Mouse (Mus musculus) bone marrow, adult 2 months (tissue): ENCODE data around the gene Spef1. TPM values are rescaled to one million over a fixed set of nuclear protein-coding genes. Genes with fewer than 3 reads are reported as not detected.
A peak's percentile ranks its signal among the peaks of the same experiment; 100 is the strongest.

Experiments
- H3K27ac ChIP-seq: fragments of 200-500 bp; 2 replicates; pipeline ENCODE4 v1.5.1; 2012; ENCODE audit warnings: low read depth, mild to moderate bottlenecking, control low read depth, inconsistent platforms, low read length; ENCODE audit not compliant: control insufficient read depth, poor library complexity, insufficient read depth
- H3K4me1 ChIP-seq: fragments of 200-500 bp; 2 replicates; pipeline ENCODE4 v1.6.1; 2011; ENCODE audit warnings: low read length; ENCODE audit not compliant: control insufficient read depth, insufficient read depth
- H3K4me3 ChIP-seq: fragments of 200-500 bp; replicated peaks from 2 replicates; pipeline ENCODE3; 2011; ENCODE audit warnings: mild to moderate bottlenecking, low read depth, low read length, control low read depth; ENCODE audit not compliant: control insufficient read depth
- CTCF ChIP-seq: fragments of 200-500 bp; IDR thresholded peaks from 2 replicates; pipeline ENCODE4 v1.5.1; 2011; ENCODE audit warnings: low read length, control low read depth; ENCODE audit not compliant: control insufficient read depth, insufficient read depth
- POLR2A ChIP-seq: fragments of 200-500 bp; IDR thresholded peaks from 2 replicates; pipeline ENCODE4 v1.6.1; 2011; ENCODE audit warnings: low read depth, mild to moderate bottlenecking, control low read depth, low read length, borderline replicate concordance; ENCODE audit not compliant: control insufficient read depth
- WGBS: fragments of 180-500 bp; shearing (Covaris S2); methylation state at CpG from one replicate; pipeline ENCODE4 v1.1.7; 2018; 5-methylcytosine and 5-hydroxymethylcytosine counted together
- polyA plus RNA-seq: library from polyadenylated mRNA; stranded (reverse); fragments of >200 nt; gene quantifications from 2 replicates; pipeline ENCODE4 v1.2.4, GENCODE M21; 2011; ENCODE audit warnings: low replicate concordance; ENCODE audit not compliant: missing spikeins, insufficient read depth, insufficient read length

Gene Spef1
- polyA plus RNA-seq, 1 experiment, result 12.5 TPM

GRCm38 (mm10) chr2:131174700-131175099, 12.4 kb downstream of the Spef1 start:
- Histone ChIP-seq H3K4me1 (peaks cover 4% of the 10 kb centered on the region), H3K27ac (no peak overlapping the region), H3K4me3 (peak overlapping the region; percentile 7)
- WGBS, result 6% methylated on average over 11 of the region's 11 CpGs
- TF ChIP-seq CTCF (no peak), POLR2A (no peak)

- no peaks in the 10 kb centered on the region; the same call in 1 of the 2 replicates for H3K4me1 ChIP-seq
- WGBS, result 64% methylated on average over 9 of the region's 9 CpGs
- no peak overlapping the region for H3K27ac ChIP-seq
- no peak overlapping the region for H3K4me3 ChIP-seq
- no peak for TF ChIP-seq POLR2A
- no peak for TF ChIP-seq CTCF
These were observed 14.8 kb downstream of the Spef1 start for GRCm38 (mm10) chr2:131172322-131172721.

- WGBS, result 7% methylated on average over 43 of the region's 43 CpGs
- TF ChIP-seq CTCF, result no peak
- no peak for TF ChIP-seq POLR2A
- H3K27ac ChIP-seq, result no peak overlapping the region; the same call in 1 of the 2 replicates
- H3K4me3 ChIP-seq, result no peak overlapping the region
- H3K4me1 ChIP-seq, result no peaks in the 10 kb centered on the region; the same call in 1 of the 2 replicates
These were observed 15.5 kb downstream of the Spef1 start for GRCm38 (mm10) chr2:131171401-131172104.

GRCm38 (mm10) chr2:131170936-131171335, 16.1 kb downstream of the Spef1 start:
- no peak for TF ChIP-seq CTCF
- TF ChIP-seq POLR2A, result no peak
- Histone ChIP-seq H3K4me1 (no peaks in the 10 kb centered on the region; the same call in 1 of the 2 replicates), H3K27ac (no peak overlapping the region), H3K4me3 (no peak overlapping the region)
- WGBS, result 39% methylated on average over 9 of the region's 9 CpGs

- H3K4me1 ChIP-seq, result no peaks in the 10 kb centered on the region; the same call in 1 of the 2 replicates
- TF ChIP-seq CTCF, result no peak
- TF ChIP-seq POLR2A, result no peak
- H3K27ac ChIP-seq, result no peak overlapping the region
- H3K4me3 ChIP-seq, result no peak overlapping the region
- 92% methylated on average over 1 of the region's 1 CpGs for WGBS
These were observed 18.2 kb downstream of the Spef1 start for GRCm38 (mm10) chr2:131168914-131169313.

GRCm38 (mm10) chr2:131167984-131168383, 19.1 kb downstream of the Spef1 start:
- H3K27ac ChIP-seq, result no peak overlapping the region
- H3K4me1 ChIP-seq, result no peaks in the 10 kb centered on the region; the same call in 1 of the 2 replicates
- TF ChIP-seq CTCF, result no peak
- no peak for TF ChIP-seq POLR2A
- 76% methylated on average over 6 of the region's 6 CpGs for WGBS
- no peak overlapping the region for H3K4me3 ChIP-seq

- WGBS, result 90% methylated on average over 2 of the region's 2 CpGs
- Histone ChIP-seq H3K4me1 (no peaks in the 10 kb centered on the region; the same call in 1 of the 2 replicates), H3K4me3 (no peak overlapping the region), H3K27ac (no peak overlapping the region)
- no peak for TF ChIP-seq CTCF
These were observed 20.9 kb downstream of the Spef1 start for GRCm38 (mm10) chr2:131166172-131166571.

- no peaks in the 10 kb centered on the region; the same call in 1 of the 2 replicates for H3K4me1 ChIP-seq
- H3K27ac ChIP-seq, result no peak overlapping the region
- WGBS, result 93% methylated on average over 7 of the region's 7 CpGs
- no peak overlapping the region for H3K4me3 ChIP-seq
- TF ChIP-seq CTCF, result no peak
- no peak for TF ChIP-seq POLR2A
These were observed 23.2 kb downstream of the Spef1 start for GRCm38 (mm10) chr2:131163924-131164323.
